Mouse (Mus musculus): ENCODE data around the gene Mier3. TPM values are rescaled to one million over a fixed set of nuclear protein-coding genes. Genes with fewer than 3 reads are reported as not detected.

Gene Mier3
- total RNA-seq, 2 experiments from 2014 or later: 10.2 to 12.9 TPM

DNA sequence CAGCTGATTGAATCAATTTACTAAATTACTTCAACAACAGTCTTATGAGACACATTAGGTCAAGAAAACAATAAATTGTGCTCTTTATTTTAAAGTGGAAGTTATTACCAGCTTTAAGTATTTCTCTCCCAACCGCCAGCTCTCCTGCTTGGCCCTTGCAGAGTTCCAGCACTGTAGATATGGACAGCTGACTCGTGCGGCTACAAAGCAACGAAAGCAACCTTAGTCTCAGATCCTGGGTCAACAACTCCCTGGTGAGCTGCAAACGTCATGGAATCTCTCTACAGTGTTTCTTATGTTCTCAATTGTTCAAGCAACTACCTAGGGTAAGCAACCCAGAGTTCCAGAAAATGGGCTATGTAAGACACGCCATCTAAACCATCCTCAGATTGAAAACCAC lies 76.2 kb downstream of the Mier3 start:
- intact Hi-C loops (cut with DNase I; ENCODE audit: low total_unique reads): no loop called here
- DNase-seq: no peak

GRCm38 (mm10) chr13:111762526-111762925 lies 81.7 kb downstream of the Mier3 start:
- intact Hi-C loops (cut with DNase I; ENCODE audit: low total_unique reads): no loop called here
- DNase-seq: no peak

Other genes with a start within 250 kb of the Mier3 start
- gene Gpbp1, start 190.9 kb upstream of the Mier3 start, total RNA-seq (2021): 10 to 100 TPM; 40.8 to 41.1 TPM
- gene Gm49496, start 131.0 kb upstream of the Mier3 start, total RNA-seq (2021): under 1 TPM in 1 of 2 experiments, not detected in 1; 0.39 TPM
- gene Gm10198, start 88.2 kb upstream of the Mier3 start, total RNA-seq (2021): not detected
- gene Map3k1, start 128.0 kb downstream of the Mier3 start, total RNA-seq (2021): 10 to 100 TPM; 11.9 to 13.4 TPM

All from gastrocnemius, postnatal 14 days (tissue).